Comparison of ENCODE assay signal across 21 mouse cellular contexts in genomic region chr4:35704126-35704525, GRCm38 (mm10).
"Had no signal": no experiment of that assay in that cellular context is flagged by ENCODE, and none has a peak within 500 bp of the region (broad histone marks: within the 10 kb centered on the region; RNA-seq: fewer than 3 reads in every experiment).

No protein-coding gene starts in this region.

- H3K9me3 ChIP-seq: limb, embryonic 10.5 days; limb, embryonic 13.5 days; liver, embryonic 15.5 days; lung, embryonic 15.5 days; stomach, embryonic 15.5 days had no signal

- DNase-seq: kidney, adult 2 months; kidney, postnatal 25 days; layer of hippocampus, adult 9-11 months; liver; lung, adult 18-20 months; lung, postnatal 10 days; lung, postnatal 36 days; midbrain, embryonic 14.5 days; right cerebral cortex, postnatal 25 days; spleen, adult 18-20 months; thymus, postnatal 25 days had no signal

- H3K9ac ChIP-seq: limb, embryonic 13.5 days; liver, embryonic 12.5 days; liver, embryonic 15.5 days; lung, embryonic 15.5 days; stomach, embryonic 15.5 days had no signal

- H3K27me3 ChIP-seq: limb, embryonic 13.5 days; liver, embryonic 12.5 days; liver, embryonic 15.5 days; lung, embryonic 15.5 days; megakaryocyte, embryonic 14.5 days; stomach, embryonic 15.5 days had no signal

- H3K4me1 ChIP-seq: limb, embryonic 10.5 days; limb, embryonic 13.5 days; liver, embryonic 12.5 days; liver, embryonic 15.5 days; lung, embryonic 15.5 days; megakaryocyte, embryonic 14.5 days; stomach, embryonic 15.5 days had no signal

- H3K4me2 ChIP-seq: limb, embryonic 13.5 days; liver, embryonic 12.5 days; liver, embryonic 15.5 days; lung, embryonic 15.5 days; stomach, embryonic 15.5 days had no signal

- H3K27ac ChIP-seq: kidney, postnatal 0 days; layer of hippocampus, adult 2 months; limb, embryonic 10.5 days; limb, embryonic 13.5 days; liver, embryonic 12.5 days; liver, embryonic 15.5 days; lung, embryonic 15.5 days; stomach, embryonic 15.5 days had no signal

- H3K4me3 ChIP-seq: layer of hippocampus, adult 2 months; limb, embryonic 10.5 days; limb, embryonic 13.5 days; liver, embryonic 12.5 days; liver, embryonic 15.5 days; lung, embryonic 15.5 days; megakaryocyte, embryonic 14.5 days; stomach, embryonic 15.5 days had no signal

- ATAC-seq: intestine, postnatal 0 days; liver, embryonic 12.5 days had no signal

- H3K36me3 ChIP-seq: limb, embryonic 10.5 days; limb, embryonic 13.5 days; liver, embryonic 12.5 days; liver, embryonic 15.5 days; lung, embryonic 15.5 days; stomach, embryonic 15.5 days had no signal
